Mouse (Mus musculus) cerebral cortex, adult 2 months (tissue): ENCODE data around the gene Olfr1463.

ENCODE experiments used
- WGBS: fragments of 180-500 bp; shearing (Covaris S2); methylation state at CpG from one replicate; pipeline ENCODE4 v1.1.7; 2018; 5-methylcytosine and 5-hydroxymethylcytosine counted together

The Olfr1463 gene

DNA sequence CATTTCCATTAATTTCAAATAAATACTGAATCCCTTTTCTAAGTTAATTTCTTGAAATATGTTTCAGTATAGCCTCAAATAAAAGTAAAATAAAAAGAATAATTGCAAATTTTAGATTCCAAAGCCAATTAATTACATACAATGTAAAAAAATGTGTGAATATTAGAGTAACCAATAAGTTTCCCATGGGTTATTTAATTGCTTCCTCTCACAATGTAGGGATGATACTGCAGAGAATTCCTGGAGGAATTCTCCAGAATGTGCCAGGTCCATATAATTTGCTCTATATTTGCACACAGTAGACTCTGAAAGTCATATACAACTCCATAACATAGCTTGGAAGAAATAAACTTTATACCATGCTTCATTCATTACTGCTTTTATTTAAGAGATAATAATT lies at the start of gene Olfr1463:
Olfr1463 (plus strand) TSS at position 301 of the 400 bp plus-strand sequence.

DNA sequence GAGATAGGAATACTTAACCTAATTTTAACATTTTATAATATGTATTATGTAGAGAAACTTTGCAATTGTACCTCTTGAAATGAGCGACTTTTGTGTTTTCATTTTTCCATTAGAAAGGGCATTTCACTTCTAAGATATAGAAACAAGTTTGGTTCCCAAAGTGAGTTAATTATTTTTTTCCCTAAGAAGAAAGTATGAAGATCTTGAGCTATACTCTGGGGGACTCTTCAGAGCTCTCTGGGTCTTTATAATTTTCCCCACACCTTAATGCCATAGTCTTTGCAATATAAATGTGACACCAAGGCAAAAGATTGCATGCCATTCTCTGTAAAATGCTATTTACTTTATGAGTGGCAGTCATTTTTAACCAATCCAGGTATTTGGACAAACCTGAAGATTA lies 45.7 kb upstream of the Olfr1463 start, which contains the start of gene Olfr1462:
Olfr1462 (plus strand) TSS at position 301 of the 400 bp plus-strand sequence.
- 84% methylated on average over 1 of the region's 1 CpGs for WGBS

DNA sequence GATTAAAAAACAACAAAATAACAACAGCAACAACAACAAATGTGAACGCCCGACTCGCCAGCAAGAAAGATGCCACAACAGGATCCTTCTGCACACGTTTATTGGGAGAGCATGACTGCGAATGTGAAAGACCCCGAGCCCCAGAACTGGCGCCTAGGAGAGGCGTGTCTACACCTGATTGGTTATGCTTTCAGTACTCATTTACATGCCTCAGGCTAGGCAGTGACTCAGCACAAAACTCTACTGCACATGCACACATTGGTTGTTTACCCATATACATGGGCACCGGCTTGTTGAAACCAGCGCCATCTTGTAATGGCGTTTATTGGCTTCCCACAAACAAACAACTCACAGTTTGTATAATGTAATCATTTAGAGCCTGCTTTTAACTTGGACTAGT lies 9.5 kb upstream of the Olfr1463 start:
- WGBS: 87% methylated on average over 11 of the region's 11 CpGs
